Mouse (Mus musculus) MEL (cell line): Measurements from ENCODE around the gene Gm10203. TPM values are rescaled to one million over a fixed set of nuclear protein-coding genes. Genes with fewer than 3 reads are reported as not detected.

Source experiments
- DNase-seq: peaks from one replicate; pipeline ENCODE4 v3.0.0; 2011; ENCODE audit warnings: low read depth, low spot score
- H3K27ac ChIP-seq: 2 replicates; pipeline ENCODE4 v1.5.1; 2012; ENCODE audit warnings: low read depth, mild to moderate bottlenecking, control low read depth, low read length, moderate library complexity; ENCODE audit not compliant: control insufficient read depth
- H3K27me3 ChIP-seq, 2 experiments: fragments of 150-350 bp in 1 of 2; sonication (generic) in 1 of 2; 2 replicates each; pipeline ENCODE4 v1.6.1; 2012; ENCODE audit warnings: low read length in 2 of 2, mild to moderate bottlenecking in 2 of 2, improper control_type of control experiment in 1 of 2, moderate library complexity in 1 of 2; ENCODE audit not compliant: insufficient read depth in 2 of 2, control insufficient read depth in 1 of 2
- H3K36me3 ChIP-seq, 2 experiments: 2 replicates each; pipeline ENCODE4 v1.6.1; 2012 to 2014; ENCODE audit warnings: low read length in 2 of 2, improper control_type of control experiment in 1 of 2, inconsistent platforms in 1 of 2, mild to moderate bottlenecking in 1 of 2; ENCODE audit not compliant: insufficient read depth in 2 of 2, control insufficient read depth in 1 of 2
- H3K4me1 ChIP-seq, 2 experiments: fragments of 150-350 bp in 1 of 2; sonication (generic) in 1 of 2; 2 replicates each; pipeline ENCODE4 v1.6.1; 2012; ENCODE audit warnings: low read length in 2 of 2, improper control_type of control experiment in 1 of 2, mild to moderate bottlenecking in 1 of 2; ENCODE audit not compliant: insufficient read depth in 2 of 2, control insufficient read depth in 1 of 2
- H3K4me3 ChIP-seq, 2 experiments: fragments of 150-350 bp in 1 of 2; sonication (generic) in 1 of 2; 2 replicates each; pipeline ENCODE4 v1.5.1; 2012; ENCODE audit warnings: low read depth in 2 of 2, low read length in 2 of 2, mild to moderate bottlenecking in 2 of 2, moderate library complexity in 2 of 2, control low read depth in 1 of 2, improper control_type of control experiment in 1 of 2; ENCODE audit not compliant: control insufficient read depth in 1 of 2, insufficient read depth in 1 of 2
- H3K79me2 ChIP-seq: 2 replicates; pipeline ENCODE4 v1.6.1; 2012; ENCODE audit warnings: mild to moderate bottlenecking, low read length, moderate library complexity; ENCODE audit not compliant: control insufficient read depth, poor library complexity, insufficient read depth
- H3K9ac ChIP-seq: 2 replicates; pipeline ENCODE4 v1.6.1; 2012; ENCODE audit warnings: low read depth, mild to moderate bottlenecking, control low read depth, low read length, moderate library complexity; ENCODE audit not compliant: control insufficient read depth, poor library complexity, severe bottlenecking
- H3K9me3 ChIP-seq: fragments of 150-350 bp; sonication (generic); replicated peaks from 2 replicates; pipeline ENCODE4 v1.6.1; 2012; ENCODE audit warnings: mild to moderate bottlenecking, low read length, improper control_type of control experiment, moderate library complexity; ENCODE audit not compliant: insufficient read depth
- CHD1 ChIP-seq: IDR thresholded peaks from 2 replicates; pipeline ENCODE4 v1.6.1; 2012; ENCODE audit warnings: low read depth, mild to moderate bottlenecking, inconsistent platforms, low read length, improper control_type of control experiment
- EP300 ChIP-seq, 2 experiments: IDR thresholded peaks; 2 replicates each; pipeline ENCODE4 v1.6.1; 2011; ENCODE audit warnings: improper control_type of control experiment in 2 of 2, low read length in 2 of 2, low read depth in 1 of 2, mild to moderate bottlenecking in 1 of 2
- HCFC1 ChIP-seq: IDR thresholded peaks from 2 replicates; pipeline ENCODE4 v1.6.1; 2012; ENCODE audit warnings: low read depth, mild to moderate bottlenecking, inconsistent platforms, low read length, improper control_type of control experiment, moderate library complexity
- JUND ChIP-seq: IDR thresholded peaks from 2 replicates; pipeline ENCODE4 v1.6.1; 2011; ENCODE audit warnings: low read depth, mild to moderate bottlenecking, improper control_type of control experiment, low read length
- MAFK ChIP-seq: IDR thresholded peaks from 2 replicates; pipeline ENCODE4 v1.6.1; 2011; ENCODE audit warnings: low read depth, mild to moderate bottlenecking, low read length, improper control_type of control experiment, borderline replicate concordance
- MAZ ChIP-seq: IDR thresholded peaks from 2 replicates; pipeline ENCODE4 v1.6.1; 2012; ENCODE audit warnings: low read depth, mild to moderate bottlenecking, inconsistent platforms, low read length, improper control_type of control experiment
- MYB ChIP-seq: IDR thresholded peaks from 2 replicates; pipeline ENCODE4 v1.6.1; 2011; ENCODE audit warnings: mild to moderate bottlenecking, low read depth, low read length, improper control_type of control experiment
- NELFE ChIP-seq: IDR thresholded peaks from 2 replicates; pipeline ENCODE4 v1.6.1; 2011; ENCODE audit warnings: low read depth, low read length, improper control_type of control experiment
- POLR2AphosphoS2 ChIP-seq: IDR thresholded peaks from 2 replicates; pipeline ENCODE4 v1.6.1; 2011; ENCODE audit warnings: low read length, improper control_type of control experiment
- POLR2AphosphoS5 ChIP-seq: IDR thresholded peaks from 2 replicates; pipeline ENCODE4 v1.6.1; 2012; ENCODE audit warnings: low read depth, borderline replicate concordance, mild to moderate bottlenecking, inconsistent platforms, low read length, moderate library complexity, mixed read lengths
- SMC3 ChIP-seq: IDR thresholded peaks from 2 replicates; pipeline ENCODE4 v1.6.1; 2011; ENCODE audit warnings: low read depth, low read length, improper control_type of control experiment
- TCF12 ChIP-seq: IDR thresholded peaks from 2 replicates; pipeline ENCODE4 v1.6.1; 2014; ENCODE audit warnings: low read depth, mild to moderate bottlenecking, inconsistent platforms, low read length, improper control_type of control experiment, moderate library complexity
- USF1 ChIP-seq: IDR thresholded peaks from 2 replicates; pipeline ENCODE4 v1.6.1; 2014; ENCODE audit warnings: low read depth, mild to moderate bottlenecking, inconsistent platforms, low read length, improper control_type of control experiment, moderate library complexity
- USF2 ChIP-seq, 2 experiments: IDR thresholded peaks; 2 replicates each; pipeline ENCODE4 v1.6.1; 2011 to 2012; ENCODE audit warnings: improper control_type of control experiment in 2 of 2, low read length in 2 of 2, borderline replicate concordance in 1 of 2, inconsistent platforms in 1 of 2, low read depth in 1 of 2, mild to moderate bottlenecking in 1 of 2; ENCODE audit not compliant: insufficient read depth in 1 of 2
- ZC3H11A ChIP-seq: IDR thresholded peaks from 2 replicates; pipeline ENCODE4 v1.6.1; 2012; ENCODE audit warnings: low read depth, mild to moderate bottlenecking, inconsistent platforms, low read length, improper control_type of control experiment
- polyA plus RNA-seq, 2 experiments: library from polyadenylated mRNA; stranded (reverse) in 1 of 2; unstranded in 1 of 2; fragments of >175 nt in 1 of 2; fragments of >200 nt in 1 of 2; gene quantifications; 2 replicates each; pipeline versions ENCODE4 v1.2.1 to v1.2.4; 2012; ENCODE audit warnings: low replicate concordance in 2 of 2, low read depth in 1 of 2; ENCODE audit not compliant: insufficient read length in 2 of 2, insufficient read depth in 1 of 2, missing spikeins in 1 of 2
- total RNA-seq: library from RNA; depleted of rRNA; stranded (reverse); fragments of 300-350 nt; gene quantifications from 2 replicates; pipeline ENCODE4 v1.2.3, GENCODE M21; 2012

Gm10203 gene
- total and polyA plus RNA-seq, 3 experiments, result not detected

DNA sequence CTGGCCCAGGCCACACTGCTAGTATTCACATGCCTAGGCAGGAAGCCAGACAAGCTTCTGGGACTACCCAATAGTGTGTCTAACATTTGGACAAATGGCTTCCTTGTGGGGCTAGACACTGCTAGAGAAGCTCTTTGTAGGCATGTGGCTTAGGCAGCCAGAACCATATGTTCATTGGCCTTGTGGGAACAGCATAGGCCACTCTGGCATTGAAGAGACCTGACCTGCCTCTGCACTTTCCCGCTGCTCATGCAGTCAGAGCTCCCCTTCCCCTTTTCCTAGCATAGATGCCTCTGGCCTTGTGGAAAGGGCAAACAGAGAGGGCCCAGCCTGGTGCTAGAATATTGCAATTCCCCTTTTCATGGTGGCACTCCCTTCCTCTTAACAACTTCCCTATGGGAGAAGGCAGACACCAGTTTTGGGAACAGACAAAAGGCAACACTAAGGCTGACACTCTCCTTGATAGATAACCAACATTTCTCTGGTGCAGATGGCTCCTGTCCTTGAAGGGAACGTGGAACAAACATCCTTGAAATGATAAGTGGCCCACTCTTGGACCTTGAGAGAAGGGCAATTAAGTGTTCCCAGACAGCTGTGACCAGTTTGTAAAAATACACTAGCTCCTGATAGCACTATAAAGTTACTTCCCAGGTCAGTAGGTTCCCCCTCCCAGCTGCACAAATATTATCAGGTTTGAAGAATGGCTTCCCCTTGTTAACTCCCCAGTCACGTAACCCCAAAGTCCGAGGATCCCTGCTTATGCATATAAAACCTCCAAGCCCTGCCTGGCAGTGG, 44.1 kb downstream of the Gm10203 start:
- no peaks in the 10 kb centered on the region for H3K27me3 ChIP-seq
- DNase-seq, result no peak
- H3K4me1 ChIP-seq, result peaks cover 0 to 12% of the 10 kb centered on the region in 2 experiments; a peak in 2 of 4 replicates
- H3K27ac ChIP-seq, result no peak overlapping the region
- H3K36me3 ChIP-seq, result peaks cover 5 to 10% of the 10 kb centered on the region in 2 experiments; a peak in 3 of 4 replicates
- TF ChIP-seq USF2 (IDR thresholded peaks at IDR 0.05; ENCODE audit: borderline replicate concordance in 1 of 2, insufficient read depth in 1 of 2, low read depth in 1 of 2, low read length in 2 of 2) (no peak), HCFC1 (no peak), JUND (no peak), POLR2AphosphoS5 (no peak), ZC3H11A (no peak), EP300 (IDR thresholded peaks at IDR 0.05; ENCODE audit: low read depth in 1 of 2, low read length in 2 of 2) (no peak), MYB (no peak), POLR2AphosphoS2 (no peak), SMC3 (no peak), TCF12 (no peak), CHD1 (no peak), MAZ (no peak), NELFE (no peak), USF1 (no peak), MAFK (no peak)
- H3K4me3 ChIP-seq, result no peak overlapping the region
- no peak overlapping the region for H3K9ac ChIP-seq
- H3K9me3 ChIP-seq, result no peaks in the 10 kb centered on the region
- no peaks in the 10 kb centered on the region for H3K79me2 ChIP-seq

GRCm38 (mm10) chr6:149174932-149175570, 45.1 kb downstream of the Gm10203 start:
- Histone ChIP-seq H3K9me3 (no peaks in the 10 kb centered on the region), H3K4me1 (peaks cover 4 to 18% of the 10 kb centered on the region in 2 experiments), H3K27me3 (no peaks in the 10 kb centered on the region), H3K4me3 (no peak overlapping the region), H3K79me2 (no peaks in the 10 kb centered on the region), H3K36me3 (peaks cover 5 to 18% of the 10 kb centered on the region in 2 experiments; a peak in 3 of 4 replicates), H3K27ac (no peak overlapping the region), H3K9ac (no peak overlapping the region)
- DNase-seq, result no peak
- TF ChIP-seq NELFE, result no peak
